Mouse (Mus musculus): ENCODE data around the gene Nr2c1.

Gene Nr2c1

GRCm38 (mm10) chr10:94147756-94148531 lies at the start of gene Nr2c1:
Nr2c1 (plus strand) TSS chr10:94148023.
- DNase-seq (ENCODE audit: low spot score), result peak; percentile 68

GRCm38 (mm10) chr10:94098100-94098499 lies 49.7 kb upstream of the Nr2c1 start:
- DNase-seq (ENCODE audit: low spot score), result no peak

DNA sequence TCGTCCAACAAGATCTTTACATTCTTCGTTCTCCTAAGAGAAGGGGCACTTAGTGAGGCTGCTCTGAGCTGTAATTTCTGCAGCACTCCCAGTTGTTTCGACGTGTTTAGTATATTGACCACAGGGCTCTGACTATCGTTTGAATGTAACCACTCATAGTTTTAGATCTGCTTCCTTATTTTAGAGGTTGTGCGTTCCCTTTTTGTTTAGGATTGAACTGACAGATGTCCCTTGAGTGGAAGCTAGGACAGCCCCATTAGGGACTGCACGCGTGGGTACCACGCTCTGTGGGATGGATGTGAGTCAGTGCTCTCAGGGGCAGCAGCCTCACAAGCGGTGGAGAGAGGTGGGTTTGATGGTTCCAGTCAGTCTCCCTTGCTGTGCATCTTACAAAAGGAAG lies 42.3 kb upstream of the Nr2c1 start:
- no peak for DNase-seq (ENCODE audit: low spot score)

GRCm38 (mm10) chr10:94107168-94107567 lies 40.7 kb upstream of the Nr2c1 start:
- DNase-seq (ENCODE audit: low spot score), result no peak

- no peak for DNase-seq (ENCODE audit: low spot score)
Observed at GRCm38 (mm10) chr10:94107607-94108006, 40.2 kb upstream of the Nr2c1 start.

- no peak for DNase-seq (ENCODE audit: low spot score)
Observed at GRCm38 (mm10) chr10:94108791-94109190, 39.0 kb upstream of the Nr2c1 start.

DNA sequence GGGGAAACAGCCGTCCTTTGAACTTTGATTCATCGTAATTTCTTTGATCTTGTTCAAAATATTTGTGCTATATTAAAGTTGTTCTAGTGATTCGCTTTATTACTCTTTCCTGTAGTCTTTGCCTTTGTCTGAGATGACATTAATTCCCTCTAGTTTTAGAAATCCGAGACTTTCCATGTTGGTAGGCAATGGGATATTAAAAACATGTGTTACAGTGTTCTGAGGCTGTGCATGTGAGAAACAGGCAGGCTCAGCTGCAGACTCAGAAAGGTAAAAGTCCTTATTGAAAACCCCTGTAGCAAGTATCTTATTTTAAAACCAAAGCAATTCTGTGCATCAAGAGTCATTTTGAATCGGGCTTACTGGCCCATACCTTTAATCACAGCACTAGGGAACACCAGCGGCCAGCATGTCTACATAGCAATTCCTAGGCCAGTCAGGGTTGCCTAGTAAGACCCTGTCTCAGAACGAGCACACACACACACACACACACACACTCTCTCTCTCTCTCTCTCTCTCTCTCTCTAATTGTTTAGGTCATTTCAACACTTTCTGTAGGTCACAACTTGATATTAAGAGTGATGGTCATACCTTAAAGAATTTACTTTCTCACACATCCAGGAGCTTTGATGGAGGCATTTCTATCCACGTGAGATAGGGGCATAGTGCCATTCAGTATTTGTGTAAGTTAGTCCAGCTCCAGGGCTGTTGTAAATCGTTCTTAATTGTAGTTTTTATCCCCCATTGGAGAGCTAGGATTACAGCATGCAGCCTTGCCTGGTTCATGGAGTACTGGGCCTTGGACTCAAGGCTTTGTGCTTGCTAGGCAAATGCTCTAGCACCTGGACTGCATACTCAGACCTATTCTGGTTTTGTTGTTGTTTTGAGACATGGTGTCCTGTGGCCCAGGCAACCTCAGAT lies 36.7 kb upstream of the Nr2c1 start:
- no peak for DNase-seq (ENCODE audit: low spot score)

- no peak for DNase-seq (ENCODE audit: low spot score)
Observed at GRCm38 (mm10) chr10:94112207-94112606, 35.6 kb upstream of the Nr2c1 start.

DNA sequence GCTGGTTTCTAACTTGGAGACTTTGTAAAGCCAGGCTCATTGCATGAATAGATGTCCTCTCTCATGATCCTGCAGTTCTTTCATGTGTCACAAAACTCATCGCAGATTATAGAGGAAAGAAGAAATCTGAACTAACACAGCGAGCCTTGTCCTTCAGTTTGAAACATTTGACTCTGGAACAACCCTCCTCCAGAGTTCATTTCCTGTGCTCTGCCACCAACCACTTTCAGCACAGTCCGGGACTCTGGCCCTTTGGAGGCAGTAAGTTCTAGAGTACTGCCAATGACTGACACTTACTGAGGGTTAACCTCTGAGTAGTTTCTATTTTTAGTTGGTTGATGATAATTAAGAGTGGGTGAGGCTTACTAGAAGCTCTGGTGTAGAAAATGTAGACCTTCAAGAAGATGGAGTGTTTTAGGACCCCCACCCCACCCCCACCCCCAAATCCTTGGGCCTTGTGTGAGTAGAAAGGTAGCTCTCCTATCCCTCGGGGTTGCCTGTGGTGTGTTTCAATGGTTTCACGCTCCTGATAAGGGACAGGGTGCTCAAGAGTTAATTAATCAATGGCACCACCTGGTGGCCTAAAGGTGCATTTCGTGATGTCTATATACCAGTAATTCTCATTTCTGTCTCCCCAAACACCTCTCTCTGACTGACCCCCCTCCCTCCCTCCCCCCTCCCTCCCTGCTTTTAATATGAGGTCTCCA lies 31.8 kb upstream of the Nr2c1 start:
- peak; percentile 68 for DNase-seq (ENCODE audit: low spot score)

DNA sequence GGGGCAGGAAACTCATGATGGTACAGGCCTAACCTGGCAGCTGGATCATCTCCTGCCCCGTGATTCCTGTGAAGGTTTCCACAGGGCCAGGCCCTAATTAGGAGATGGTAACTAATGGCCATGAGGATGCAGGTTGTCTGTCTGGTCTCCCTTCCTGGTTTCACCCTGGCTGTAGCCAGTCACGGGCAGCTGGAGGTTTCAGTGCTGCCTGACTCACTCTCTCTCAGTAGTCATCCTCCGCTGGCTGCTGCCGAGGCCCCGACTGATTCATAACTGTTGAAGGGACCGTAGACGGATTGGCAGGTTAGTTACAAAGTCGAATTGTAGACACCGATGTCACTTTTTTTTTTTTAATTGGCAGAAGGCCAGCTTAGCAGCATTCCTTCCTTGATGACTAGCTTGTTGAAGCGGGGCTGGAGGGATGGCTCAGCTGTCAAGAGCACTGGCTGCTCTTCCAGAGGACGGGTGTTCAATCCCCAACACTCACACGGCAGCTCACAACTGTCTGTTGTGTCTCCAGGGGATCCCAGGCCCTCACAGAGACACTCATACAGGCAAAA lies 31.0 kb upstream of the Nr2c1 start:
- DNase-seq (ENCODE audit: low spot score), result no peak

- no peak for DNase-seq (ENCODE audit: low spot score)
Observed at GRCm38 (mm10) chr10:94117916-94118315, 29.9 kb upstream of the Nr2c1 start.

DNA sequence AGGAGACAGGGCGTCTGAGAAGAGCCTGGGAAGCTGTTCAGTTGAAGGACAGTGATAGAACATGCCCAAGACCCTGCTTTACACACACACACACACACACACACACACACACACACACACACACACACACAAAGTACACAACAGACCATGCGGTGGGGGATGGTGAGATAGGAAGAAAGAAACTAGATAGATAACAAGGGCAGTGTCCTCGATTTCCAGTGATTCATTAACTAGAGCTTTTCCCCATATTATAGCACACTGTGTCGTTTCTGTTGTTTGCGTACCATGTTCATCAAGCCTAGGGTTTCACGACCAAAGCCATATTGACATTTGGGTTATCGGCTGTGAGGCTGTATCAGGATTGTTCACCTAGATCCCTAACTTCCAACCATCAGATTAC lies 28.8 kb upstream of the Nr2c1 start:
- DNase-seq (ENCODE audit: low spot score), result no peak

DNA sequence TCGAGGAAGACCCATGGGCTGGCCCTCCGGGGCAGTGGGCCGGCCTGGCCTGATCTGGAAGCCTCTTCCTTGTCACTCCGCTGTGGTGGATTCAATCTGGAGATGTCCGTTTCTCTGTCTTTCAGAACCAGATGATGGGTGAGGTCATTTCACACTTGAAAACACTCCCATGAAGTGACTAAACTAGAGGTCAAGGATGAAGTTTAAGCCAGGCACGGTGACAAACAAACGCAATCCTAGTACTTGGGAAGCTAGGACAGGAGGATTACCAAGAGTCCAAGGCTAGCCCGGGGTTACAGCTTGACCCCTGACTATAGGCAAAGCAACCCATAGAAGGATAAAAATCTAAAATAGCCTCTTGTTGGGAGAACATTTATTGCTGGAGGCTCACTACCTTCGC lies 27.1 kb upstream of the Nr2c1 start:
- DNase-seq (ENCODE audit: low spot score), result no peak

DNA sequence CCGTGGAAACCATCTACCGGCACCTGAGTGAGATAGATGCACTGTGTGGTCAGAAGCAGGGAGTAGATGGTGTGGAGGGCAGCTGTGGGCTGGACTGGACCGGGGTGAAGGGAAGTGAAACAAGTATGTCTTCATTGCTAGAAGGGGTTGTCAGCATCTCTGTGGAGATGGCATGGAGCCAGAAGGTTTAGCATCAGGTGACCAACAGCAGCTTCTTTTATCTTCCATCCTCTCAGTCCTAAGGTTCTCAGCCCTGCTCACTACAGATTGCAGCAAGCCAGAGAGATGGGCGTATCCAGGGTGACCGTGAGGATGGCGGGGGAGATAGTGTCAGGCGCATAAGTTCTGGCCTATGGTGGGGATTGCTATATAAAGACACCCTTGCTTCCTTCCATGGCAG lies 25.2 kb upstream of the Nr2c1 start:
- no peak for DNase-seq (ENCODE audit: low spot score)

- no peak for DNase-seq (ENCODE audit: low spot score)
Observed at GRCm38 (mm10) chr10:94123581-94123980, 24.2 kb upstream of the Nr2c1 start.

- DNase-seq (ENCODE audit: low spot score), result no peak
Observed at GRCm38 (mm10) chr10:94124376-94124775, 23.4 kb upstream of the Nr2c1 start.

GRCm38 (mm10) chr10:94129680-94130119 lies 18.1 kb upstream of the Nr2c1 start:
- DNase-seq (ENCODE audit: low spot score), result no peak

GRCm38 (mm10) chr10:94133081-94133480 lies 14.7 kb upstream of the Nr2c1 start:
- no peak for DNase-seq (ENCODE audit: low spot score)

DNA sequence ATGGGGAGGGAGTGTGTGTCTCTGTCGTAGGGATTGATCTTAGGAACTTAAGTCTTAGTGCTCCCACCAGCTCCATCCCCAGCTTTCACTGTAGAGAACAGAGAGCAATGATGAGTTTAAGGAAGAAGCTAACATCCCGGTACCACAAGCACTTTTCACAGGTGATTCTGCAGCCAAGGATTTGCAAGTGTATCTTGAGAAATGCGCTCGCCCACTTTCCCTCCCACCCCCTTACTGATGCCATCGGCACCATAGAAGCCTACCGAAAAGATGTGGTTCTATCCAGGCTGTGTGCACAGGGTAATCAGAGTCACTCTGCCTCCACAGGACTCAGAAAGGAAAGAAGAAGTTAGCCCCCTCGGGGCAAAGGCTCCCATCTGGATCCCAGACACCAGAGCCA lies 14.1 kb upstream of the Nr2c1 start:
- DNase-seq (ENCODE audit: low spot score), result no peak

DNA sequence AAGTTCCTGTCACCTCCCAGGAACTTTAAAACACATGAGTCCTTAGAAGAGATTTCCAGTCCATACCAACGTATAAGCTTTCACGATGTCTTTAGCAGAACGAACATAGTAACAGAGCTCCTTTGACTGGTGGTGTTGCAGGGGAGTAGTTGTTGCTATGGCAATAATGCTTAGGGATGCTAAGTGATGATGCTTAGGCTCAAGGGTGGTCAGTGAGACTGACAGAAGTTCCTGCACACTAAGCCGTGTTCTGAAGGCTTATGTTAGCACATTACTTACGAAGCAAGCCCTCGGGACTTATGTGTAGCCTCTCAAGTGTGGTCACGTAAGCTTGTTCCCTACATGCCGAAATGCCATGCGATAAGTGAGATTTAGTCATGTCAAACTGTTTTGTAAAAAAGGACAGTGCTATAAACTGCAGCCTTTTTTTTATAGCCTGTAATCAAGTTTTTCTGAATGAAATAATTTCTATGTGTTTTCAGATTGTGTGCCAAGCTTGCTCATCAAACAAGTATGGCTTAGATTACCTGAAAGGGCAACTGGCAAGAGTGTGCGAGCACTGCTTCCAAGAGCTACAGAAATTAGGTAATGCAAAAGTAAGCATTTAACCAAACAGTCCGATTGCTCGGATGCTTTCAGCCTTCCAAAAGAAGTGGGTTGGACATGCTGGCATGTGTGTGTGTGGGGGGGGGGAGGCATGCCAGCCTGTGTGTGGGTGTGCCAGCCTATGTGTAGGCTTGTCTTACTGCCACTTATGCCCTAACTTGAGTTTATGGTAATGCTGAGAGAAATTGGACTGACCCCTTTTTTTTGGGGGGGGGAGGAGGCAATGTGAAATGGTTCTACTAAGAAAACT lies 13.1 kb upstream of the Nr2c1 start:
- no peak for DNase-seq (ENCODE audit: low spot score)

DNA sequence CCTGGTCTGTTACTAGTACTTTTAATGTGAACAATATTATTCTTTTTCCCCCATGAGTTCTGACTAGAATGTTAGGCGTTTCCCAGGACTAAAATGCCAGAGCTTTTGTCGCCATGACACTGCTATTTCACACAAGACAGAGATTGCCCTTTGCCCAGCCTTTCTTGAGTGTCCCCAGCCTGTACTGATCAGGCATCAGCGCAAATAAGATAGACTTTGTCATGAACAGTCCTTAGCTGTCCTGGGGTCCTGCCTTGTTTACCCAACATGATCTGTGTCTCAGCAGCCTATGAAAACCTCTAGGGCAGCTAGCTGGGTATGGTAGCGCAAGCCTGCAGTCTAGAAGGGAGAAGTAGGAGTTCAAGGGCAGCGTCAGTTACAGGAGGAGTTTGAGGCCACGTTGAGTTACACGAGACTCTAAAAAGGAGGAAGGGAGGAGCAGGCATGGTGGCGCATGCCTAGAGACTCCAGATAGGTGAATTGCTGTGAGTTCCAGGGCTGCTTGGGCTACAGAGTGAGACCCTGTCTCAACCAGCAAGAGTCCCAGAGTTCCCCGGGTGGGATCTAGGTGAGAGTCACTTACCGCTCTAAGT lies 8.8 kb upstream of the Nr2c1 start:
- no peak for DNase-seq (ENCODE audit: low spot score)
